Mouse (Mus musculus): ENCODE results near the gene Plp2. TPM values are rescaled to one million over a fixed set of nuclear protein-coding genes. Genes with fewer than 3 reads are reported as not detected.
"Not testable (repeated sequence)": the region's sequence is repeated elsewhere in the genome, so short reads cannot be mapped to it uniquely, and the experiment has no call there.

The Plp2 gene
- polyA plus RNA-seq (2014; fragmentation: Nextera tagmentation; extraction: Ambion mirVana): 238 TPM in 2 replicates

- DNase-seq (ENCODE audit: low spot score) (peak; percentile 67), ATAC-seq (replicated peaks; ENCODE audit: low FRiP score, low TSS enrichment, low read depth) (peak; percentile 47)
Observed at GRCm38 (mm10) chrX:7670921-7671623, at the start of gene Plp2. Gene Plp2 (minus strand): TSS chrX:7671390.

GRCm38 (mm10) chrX:7716058-7716457 is 44.9 kb upstream of the Plp2 start:
- ATAC-seq (replicated peaks; ENCODE audit: low FRiP score, low TSS enrichment, low read depth): not testable (repeated sequence)

More at GRCm38 (mm10) chrX:7670921-7671623, at the start of gene Plp2:
- Histone ChIP-seq H3K36me3 (ENCODE audit: control insufficient read depth, insufficient read depth, low read length) (peaks cover 15% of the 10 kb centered on the region; the same call in 1 of the 2 replicates), H3K27ac (ENCODE audit: low read depth) (peak within 1 kb of the TSS; percentile 54), H3K4me3 (ENCODE audit: low read depth, low read length) (peak within 1 kb of the TSS; percentile 47), H3K27me3 (replicated peaks; ENCODE audit: control insufficient read depth, insufficient read depth, low read length) (no peaks in the 10 kb centered on the region), H3K4me2 (ENCODE audit: low read length) (peak within 1 kb of the TSS; percentile 48), H3K4me1 (replicated peaks; ENCODE audit: control insufficient read depth, insufficient read depth, low read length) (no peaks in the 10 kb centered on the region), H3K9me3 (ENCODE audit: control insufficient read depth, low read length) (no peaks in the 10 kb centered on the region), H3K9ac (ENCODE audit: low read length) (peak within 1 kb of the TSS; percentile 51)
- WGBS: 15% methylated on average over 35 of the region's 36 CpGs

GRCm38 (mm10) chrX:7714135-7714899 is 43.1 kb upstream of the Plp2 start, which contains the start of gene Wdr45:
Gene Wdr45 (plus strand): TSS chrX:7714333.
- not testable (repeated sequence) for H3K4me1 ChIP-seq (replicated peaks; ENCODE audit: control insufficient read depth, insufficient read depth, low read length); H3K27me3 ChIP-seq (replicated peaks; ENCODE audit: control insufficient read depth, insufficient read depth, low read length); H3K9me3 ChIP-seq (ENCODE audit: control insufficient read depth, low read length); H3K36me3 ChIP-seq (ENCODE audit: control insufficient read depth, insufficient read depth, low read length); H3K27ac ChIP-seq (ENCODE audit: low read depth)
- Histone ChIP-seq H3K4me2 (ENCODE audit: low read length) (peak within 1 kb of the TSS; percentile 47), H3K4me3 (ENCODE audit: low read depth, low read length) (peak within 1 kb of the TSS; percentile 36), H3K9ac (ENCODE audit: low read length) (0 out of 2 replicates have a peak within 1 kb of the TSS, but pooled peaks have one; percentile 25)
- 15% methylated on average over 39 of the region's 60 CpGs for WGBS
- DNase-seq (ENCODE audit: low spot score) (peak; percentile 80), ATAC-seq (replicated peaks; ENCODE audit: low FRiP score, low TSS enrichment, low read depth) (peak; percentile 97)

More at GRCm38 (mm10) chrX:7716058-7716457, 44.9 kb upstream of the Plp2 start:
- H3K36me3 ChIP-seq (ENCODE audit: control insufficient read depth, insufficient read depth, low read length); H3K27me3 ChIP-seq (replicated peaks; ENCODE audit: control insufficient read depth, insufficient read depth, low read length); H3K9me3 ChIP-seq (ENCODE audit: control insufficient read depth, low read length); H3K4me3 ChIP-seq (ENCODE audit: low read depth, low read length); H3K9ac ChIP-seq (ENCODE audit: low read length); H3K4me1 ChIP-seq (replicated peaks; ENCODE audit: control insufficient read depth, insufficient read depth, low read length); H3K27ac ChIP-seq (ENCODE audit: low read depth); DNase-seq (ENCODE audit: low spot score); H3K4me2 ChIP-seq (ENCODE audit: low read length): not testable (repeated sequence)
- 29% methylated on average over 1 of the region's 1 CpGs for WGBS

GRCm38 (mm10) chrX:7713764-7714134 is 42.6 kb upstream of the Plp2 start:
- Histone ChIP-seq H3K4me2 (ENCODE audit: low read length) (peak overlapping the region; percentile 47), H3K9ac (ENCODE audit: low read length) (0 out of 2 replicates have a peak overlapping the region, but pooled peaks have one; percentile 25), H3K4me3 (ENCODE audit: low read depth, low read length) (peak overlapping the region; percentile 36)
- not testable (repeated sequence) for H3K4me1 ChIP-seq (replicated peaks; ENCODE audit: control insufficient read depth, insufficient read depth, low read length); H3K27me3 ChIP-seq (replicated peaks; ENCODE audit: control insufficient read depth, insufficient read depth, low read length); H3K27ac ChIP-seq (ENCODE audit: low read depth); DNase-seq (ENCODE audit: low spot score); H3K9me3 ChIP-seq (ENCODE audit: control insufficient read depth, low read length); H3K36me3 ChIP-seq (ENCODE audit: control insufficient read depth, insufficient read depth, low read length)
- 21% methylated on average over 6 of the region's 12 CpGs for WGBS
- peak; percentile 54; the same call in 1 of the 2 replicates for ATAC-seq (replicated peaks; ENCODE audit: low FRiP score, low TSS enrichment, low read depth)

- 6% methylated on average over 33 of the region's 33 CpGs for whole genome bisulfite sequencing
- Histone ChIP-seq H3K27ac (ENCODE audit: low read depth) (no peak within 1 kb of the TSS), H3K4me2 (ENCODE audit: low read length) (peak within 1 kb of the TSS; percentile 58), H3K36me3 (ENCODE audit: control insufficient read depth, insufficient read depth, low read length) (peaks cover 5% of the 10 kb centered on the region; the same call in 1 of the 2 replicates), H3K9ac (ENCODE audit: low read length) (peak within 1 kb of the TSS; percentile 55), H3K4me1 (replicated peaks; ENCODE audit: control insufficient read depth, insufficient read depth, low read length) (no peaks in the 10 kb centered on the region), H3K27me3 (replicated peaks; ENCODE audit: control insufficient read depth, insufficient read depth, low read length) (no peaks in the 10 kb centered on the region), H3K4me3 (ENCODE audit: low read depth, low read length) (peak within 1 kb of the TSS; percentile 62), H3K9me3 (ENCODE audit: control insufficient read depth, low read length) (no peaks in the 10 kb centered on the region)
- peak; percentile 75 for DNase-seq (ENCODE audit: low spot score)
- ATAC-seq (replicated peaks; ENCODE audit: low FRiP score, low TSS enrichment, low read depth): peak; percentile 91
Observed at GRCm38 (mm10) chrX:7696954-7697381, 25.8 kb upstream of the Plp2 start, which contains the start of gene Gpkow. Gene Gpkow (plus strand): TSS chrX:7697131.

GRCm38 (mm10) chrX:7696520-7696919 is 25.3 kb upstream of the Plp2 start:
- Histone ChIP-seq H3K36me3 (ENCODE audit: control insufficient read depth, insufficient read depth, low read length) (peaks cover under 1% of the 10 kb centered on the region; the same call in 1 of the 2 replicates), H3K9me3 (ENCODE audit: control insufficient read depth, low read length) (no peaks in the 10 kb centered on the region), H3K27ac (ENCODE audit: low read depth) (no peak overlapping the region), H3K4me1 (replicated peaks; ENCODE audit: control insufficient read depth, insufficient read depth, low read length) (no peaks in the 10 kb centered on the region), H3K4me2 (ENCODE audit: low read length) (peak overlapping the region; percentile 41), H3K4me3 (ENCODE audit: low read depth, low read length) (peak overlapping the region; percentile 62), H3K27me3 (replicated peaks; ENCODE audit: control insufficient read depth, insufficient read depth, low read length) (no peaks in the 10 kb centered on the region), H3K9ac (ENCODE audit: low read length) (no peak overlapping the region)
- WGBS: 27% methylated on average over 6 of the region's 6 CpGs
- ATAC-seq (replicated peaks; ENCODE audit: low FRiP score, low TSS enrichment, low read depth) (0 out of 2 replicates have a peak, but pooled peaks have one; percentile 47), DNase-seq (ENCODE audit: low spot score) (no peak)

- H3K27me3 ChIP-seq (replicated peaks; ENCODE audit: control insufficient read depth, insufficient read depth, low read length): no peaks in the 10 kb centered on the region
- WGBS: 34% methylated on average over 4 of the region's 4 CpGs
- no peak overlapping the region for H3K4me3 ChIP-seq (ENCODE audit: low read depth, low read length)
- no peaks in the 10 kb centered on the region for H3K4me1 ChIP-seq (replicated peaks; ENCODE audit: control insufficient read depth, insufficient read depth, low read length)
- no peak for ATAC-seq (replicated peaks; ENCODE audit: low FRiP score, low TSS enrichment, low read depth)
- no peaks in the 10 kb centered on the region for H3K9me3 ChIP-seq (ENCODE audit: control insufficient read depth, low read length)
- no peak overlapping the region for H3K4me2 ChIP-seq (ENCODE audit: low read length)
- H3K9ac ChIP-seq (ENCODE audit: low read length): no peak overlapping the region
- no peak overlapping the region for H3K27ac ChIP-seq (ENCODE audit: low read depth)
- no peaks in the 10 kb centered on the region for H3K36me3 ChIP-seq (ENCODE audit: control insufficient read depth, insufficient read depth, low read length)
- DNase-seq (ENCODE audit: low spot score): no peak
Observed at GRCm38 (mm10) chrX:7692862-7693261, 21.7 kb upstream of the Plp2 start.

- WGBS: 72% methylated on average over 3 of the region's 3 CpGs
- H3K9me3 ChIP-seq (ENCODE audit: control insufficient read depth, low read length): no peaks in the 10 kb centered on the region
- H3K4me2 ChIP-seq (ENCODE audit: low read length): no peak overlapping the region
- no peak overlapping the region for H3K27ac ChIP-seq (ENCODE audit: low read depth)
- H3K27me3 ChIP-seq (replicated peaks; ENCODE audit: control insufficient read depth, insufficient read depth, low read length): no peaks in the 10 kb centered on the region
- no peaks in the 10 kb centered on the region for H3K36me3 ChIP-seq (ENCODE audit: control insufficient read depth, insufficient read depth, low read length)
- DNase-seq (ENCODE audit: low spot score) (no peak), ATAC-seq (replicated peaks; ENCODE audit: low FRiP score, low TSS enrichment, low read depth) (no peak)
- no peak overlapping the region for H3K9ac ChIP-seq (ENCODE audit: low read length)
- no peak overlapping the region for H3K4me3 ChIP-seq (ENCODE audit: low read depth, low read length)
- H3K4me1 ChIP-seq (replicated peaks; ENCODE audit: control insufficient read depth, insufficient read depth, low read length): no peaks in the 10 kb centered on the region
Observed at GRCm38 (mm10) chrX:7690486-7690885, 19.3 kb upstream of the Plp2 start.

All from intestine, embryonic 14.5 days (tissue).